Mouse (Mus musculus) layer of hippocampus, adult 9-10 months (tissue): ENCODE data around the gene Rrp15.

Source experiments
- DNase-seq: peaks from one replicate; pipeline ENCODE4 v3.0.0; 2022; ENCODE audit warnings: low spot score

The Rrp15 gene

DNA sequence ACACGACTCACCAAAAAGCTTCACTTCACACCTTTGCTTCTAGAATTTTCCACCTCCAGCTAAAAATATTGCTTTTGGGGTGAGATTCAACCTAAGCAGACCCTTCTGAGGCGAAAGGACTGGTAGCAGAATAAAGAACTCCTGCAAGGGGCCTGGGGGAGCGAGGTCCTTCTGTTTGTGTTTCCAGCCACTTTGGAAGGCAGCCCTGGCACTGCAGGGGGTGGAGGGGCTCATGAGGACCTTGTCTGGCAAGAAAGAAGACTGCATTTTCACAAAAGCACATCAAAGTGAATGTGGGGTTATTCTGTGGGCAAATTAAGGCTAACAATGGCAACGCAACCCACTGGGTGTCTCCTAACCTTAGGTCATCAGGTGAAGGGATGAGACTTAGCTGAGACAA, 76.0 kb downstream of the Rrp15 start:
- no peak for DNase-seq
